Mouse (Mus musculus): ENCODE results near the gene Stim2. TPM values are rescaled to one million over a fixed set of nuclear protein-coding genes. Genes with fewer than 3 reads are reported as not detected.

Stim2 gene
- 10 to 100 TPM; 44.7 to 55.0 TPM for total RNA-seq (2023)

DNA sequence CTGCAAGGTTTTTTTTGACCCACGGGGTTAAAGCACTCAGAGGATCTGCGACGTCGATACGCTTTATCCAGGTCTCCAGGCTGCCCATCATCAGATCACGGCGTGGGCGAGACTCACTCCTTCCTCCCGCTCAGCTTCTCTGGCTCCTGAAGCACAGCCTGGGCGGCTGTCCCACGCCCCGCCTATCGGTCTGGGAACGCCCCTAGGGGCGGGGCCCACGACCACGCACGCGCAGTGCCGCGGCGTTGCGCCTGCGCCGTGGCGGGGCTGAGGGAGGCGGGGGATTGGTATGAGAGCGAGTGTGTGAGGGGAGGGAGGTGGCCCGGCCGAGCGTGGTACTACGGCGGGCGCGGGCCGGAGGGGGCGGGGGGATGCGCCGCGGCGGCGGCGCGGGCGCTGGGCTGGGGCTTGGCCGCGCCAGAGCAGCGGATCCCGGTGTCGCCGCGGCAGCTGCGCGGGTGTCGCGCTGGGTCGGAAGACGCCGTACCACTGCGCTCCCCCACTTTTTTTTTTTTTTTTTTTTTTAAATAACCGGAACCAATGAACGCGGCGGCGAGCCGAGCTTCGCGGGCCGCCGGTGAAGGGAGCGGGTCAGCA lies at the start of gene Stim2:
TSS of gene Stim2 (plus strand) at position 354 of the 597 bp plus-strand sequence.

Other genes with a start within 250 kb of the Stim2 start
- gene Tbc1d19, start 188.9 kb upstream of the Stim2 start, total RNA-seq (2023), result 1 to 10 TPM; 6.9 to 8.1 TPM